Mouse (Mus musculus) intestine, embryonic 15.5 days (tissue): ENCODE data around the gene Cphx2. TPM values are rescaled to one million over a fixed set of nuclear protein-coding genes. Genes with fewer than 3 reads are reported as not detected.
"Not testable (repeated sequence)": the region's sequence is repeated elsewhere in the genome, so short reads cannot be mapped to it uniquely, and the experiment has no call there.

ENCODE experiments used
- ATAC-seq: fragments of 200-750 bp; cut with Nextera tagmentation; 2 replicates; pipeline ENCODE4 v1.8.0; 2017; ENCODE audit warnings: moderate TSS enrichment, moderate library complexity
- H3K27ac ChIP-seq: fragments of 300-500 bp; sonication (generic); 2 replicates; pipeline ENCODE4 v1.5.1; 2015; ENCODE audit warnings: mild to moderate bottlenecking, inconsistent platforms
- H3K27me3 ChIP-seq: fragments of 300-500 bp; sonication (generic); replicated peaks from 2 replicates; pipeline ENCODE4 v1.6.1; 2015; ENCODE audit warnings: inconsistent platforms
- H3K36me3 ChIP-seq: fragments of 300-500 bp; sonication (generic); 2 replicates; pipeline ENCODE4 v1.6.1; 2015; ENCODE audit warnings: inconsistent platforms
- H3K4me1 ChIP-seq: fragments of 300-500 bp; sonication (generic); replicated peaks from 2 replicates; pipeline ENCODE4 v1.6.1; 2015; ENCODE audit warnings: inconsistent platforms
- H3K4me2 ChIP-seq: fragments of 300-500 bp; sonication (generic); replicated peaks from 2 replicates; pipeline ENCODE4 v1.6.1; 2015; ENCODE audit warnings: mild to moderate bottlenecking, inconsistent platforms
- H3K4me3 ChIP-seq: fragments of 300-500 bp; sonication (generic); replicated peaks from 2 replicates; pipeline ENCODE4 v1.5.1; 2015; ENCODE audit warnings: inconsistent platforms
- H3K9ac ChIP-seq: fragments of 300-500 bp; sonication (generic); 2 replicates; pipeline ENCODE4 v1.6.1; 2015; ENCODE audit warnings: inconsistent platforms
- H3K9me3 ChIP-seq: fragments of 300-500 bp; sonication (generic); 2 replicates; pipeline ENCODE4 v1.6.1; 2016; ENCODE audit warnings: inconsistent platforms
- WGBS: fragments of 180-500 bp; shearing (Covaris S2); methylation state at CpG from one replicate; pipeline ENCODE4 v1.1.7; 2015; 5-methylcytosine and 5-hydroxymethylcytosine counted together
- polyA plus RNA-seq: library from polyadenylated mRNA; unstranded; fragments of >200 nt; fragmentation: Nextera tagmentation; extraction: Ambion mirVana; gene quantifications from 2 replicates; pipeline ENCODE4 v1.2.1, GENCODE M21; 2015

Gene Cphx2
- not detected in 2 replicates for polyA plus RNA-seq

DNA sequence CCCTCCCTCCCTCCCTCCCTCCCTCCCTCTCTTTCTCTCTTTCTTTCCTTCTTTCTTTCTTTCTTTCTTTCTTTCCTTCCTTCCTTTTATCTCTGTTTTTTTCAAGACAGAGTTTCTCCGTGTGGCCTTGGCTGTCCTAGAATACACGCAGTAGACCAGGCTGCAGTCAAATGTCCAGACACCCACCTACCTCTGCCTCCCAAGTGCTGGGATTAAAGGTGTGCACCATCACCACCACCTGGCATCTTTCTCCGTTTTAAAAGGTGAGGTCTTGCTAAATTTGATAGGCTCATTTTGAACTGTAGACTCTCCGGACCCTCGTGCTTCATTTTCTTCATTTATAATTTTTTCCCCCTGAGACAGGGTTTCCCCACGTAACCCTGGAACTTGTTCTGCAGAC lies at the start of gene Cphx2:
Cphx2 (plus strand) TSS at position 301 of the 400 bp plus-strand sequence.
- WGBS: no CpG with 5 or more reads among the region's 6 CpGs
- H3K9ac ChIP-seq, ATAC-seq: not testable (repeated sequence)

DNA sequence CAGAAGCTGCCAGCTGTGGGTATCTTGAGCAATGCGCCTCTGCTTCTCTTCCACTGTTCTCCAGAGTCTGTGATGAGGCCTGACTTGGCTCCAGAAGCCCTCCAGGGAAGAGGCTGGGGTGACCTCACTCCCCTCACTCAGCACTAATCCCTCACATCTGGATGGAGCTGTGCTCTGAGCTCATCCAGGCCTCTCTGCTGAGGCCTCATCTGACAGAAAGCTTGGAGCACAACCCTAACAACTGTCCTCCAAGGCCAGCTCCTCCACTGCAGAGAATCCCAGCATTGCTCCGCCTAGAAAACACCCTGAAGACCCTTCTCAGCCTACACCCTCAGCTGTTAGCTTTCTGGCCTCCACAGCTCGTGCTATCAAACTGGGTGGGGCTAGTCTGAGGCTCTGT lies 47.0 kb upstream of the Cphx2 start:
- not testable (repeated sequence) for H3K36me3 ChIP-seq, H3K4me2 ChIP-seq, H3K4me1 ChIP-seq, H3K27me3 ChIP-seq, H3K9ac ChIP-seq, H3K4me3 ChIP-seq, H3K27ac ChIP-seq, H3K9me3 ChIP-seq
- peak; percentile 47 for ATAC-seq
- no CpG with 5 or more reads among the region's 3 CpGs for WGBS

More for the DNA sequence above, at the start of gene Cphx2:
- H3K4me2 ChIP-seq, H3K9me3 ChIP-seq, H3K27me3 ChIP-seq, H3K27ac ChIP-seq, H3K4me3 ChIP-seq, H3K4me1 ChIP-seq, H3K36me3 ChIP-seq: not testable (repeated sequence)

DNA sequence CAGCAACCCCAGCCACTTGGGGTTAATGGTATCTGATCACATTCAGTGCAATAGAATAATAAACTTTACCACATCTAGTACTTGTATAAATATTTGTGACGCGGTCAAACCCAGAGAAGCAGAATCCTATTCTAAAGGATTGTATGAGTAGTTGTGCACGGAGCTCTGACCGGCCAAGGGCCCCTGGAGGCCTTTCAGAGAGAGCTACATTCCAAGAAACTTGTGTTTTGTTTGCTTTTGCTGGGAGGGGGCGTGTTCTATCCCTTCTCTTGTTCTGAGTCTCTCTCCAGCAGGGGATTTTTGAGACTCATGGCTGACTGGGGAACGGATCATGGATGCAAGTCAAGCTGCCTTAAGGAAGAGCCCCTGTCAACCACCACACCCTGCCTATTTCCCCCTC lies 45.9 kb upstream of the Cphx2 start:
- no CpG with 5 or more reads among the region's 6 CpGs for WGBS
- H3K9me3 ChIP-seq, H3K4me1 ChIP-seq, H3K27ac ChIP-seq, H3K4me2 ChIP-seq, H3K36me3 ChIP-seq, ATAC-seq, H3K27me3 ChIP-seq, H3K9ac ChIP-seq, H3K4me3 ChIP-seq: not testable (repeated sequence)

DNA sequence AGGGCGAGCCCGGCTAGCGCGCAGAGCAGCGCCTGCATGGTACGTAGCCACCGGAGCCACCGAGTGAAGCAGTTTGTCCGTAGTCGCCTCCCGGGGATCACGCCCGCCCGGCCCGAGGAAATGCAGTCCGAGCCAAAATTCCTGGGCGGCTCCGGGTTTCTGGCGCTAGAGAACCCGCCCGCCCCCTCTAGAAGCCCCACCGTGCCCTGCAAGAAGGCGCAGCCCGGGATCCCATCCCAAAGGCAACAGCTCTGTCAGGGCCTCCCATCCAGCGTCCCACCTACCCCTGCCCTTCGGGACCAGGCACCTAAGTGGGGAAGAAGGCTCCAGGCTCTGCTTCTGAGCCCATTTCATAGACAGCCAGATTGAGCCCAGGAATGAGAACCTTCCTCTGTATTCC lies 38.7 kb upstream of the Cphx2 start, which contains the start of gene Gm9780:
Gm9780 (minus strand) TSS at position 101 of the 400 bp plus-strand sequence.
- not testable (repeated sequence) for H3K36me3 ChIP-seq, H3K9ac ChIP-seq, H3K27ac ChIP-seq, H3K9me3 ChIP-seq, H3K4me3 ChIP-seq, H3K4me2 ChIP-seq, ATAC-seq, H3K27me3 ChIP-seq, H3K4me1 ChIP-seq
- no CpG with 5 or more reads among the region's 26 CpGs for WGBS

DNA sequence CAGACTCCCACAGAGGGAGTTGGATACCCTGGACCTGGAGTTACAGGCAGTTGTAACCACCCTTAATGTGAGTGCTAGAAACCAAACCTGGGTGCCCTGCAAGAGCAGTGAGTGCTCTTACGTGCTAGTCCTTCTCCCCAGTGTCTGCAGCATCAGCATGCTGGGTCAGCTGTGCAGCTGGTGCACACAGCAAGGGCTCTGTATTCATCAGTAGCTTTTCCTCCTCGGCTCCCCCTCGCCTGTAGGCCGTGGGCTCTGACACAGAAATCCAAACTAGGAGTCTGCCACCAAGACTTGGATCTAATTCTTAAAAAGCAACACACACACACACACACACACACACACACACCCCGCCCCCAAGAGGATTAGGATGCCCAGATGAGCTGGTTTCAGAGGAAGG lies 36.3 kb upstream of the Cphx2 start:
- H3K27ac ChIP-seq, H3K4me2 ChIP-seq, H3K4me3 ChIP-seq, H3K9ac ChIP-seq, H3K27me3 ChIP-seq, ATAC-seq, H3K36me3 ChIP-seq, H3K4me1 ChIP-seq, H3K9me3 ChIP-seq: not testable (repeated sequence)
- WGBS: no CpG with 5 or more reads among the region's 5 CpGs

DNA sequence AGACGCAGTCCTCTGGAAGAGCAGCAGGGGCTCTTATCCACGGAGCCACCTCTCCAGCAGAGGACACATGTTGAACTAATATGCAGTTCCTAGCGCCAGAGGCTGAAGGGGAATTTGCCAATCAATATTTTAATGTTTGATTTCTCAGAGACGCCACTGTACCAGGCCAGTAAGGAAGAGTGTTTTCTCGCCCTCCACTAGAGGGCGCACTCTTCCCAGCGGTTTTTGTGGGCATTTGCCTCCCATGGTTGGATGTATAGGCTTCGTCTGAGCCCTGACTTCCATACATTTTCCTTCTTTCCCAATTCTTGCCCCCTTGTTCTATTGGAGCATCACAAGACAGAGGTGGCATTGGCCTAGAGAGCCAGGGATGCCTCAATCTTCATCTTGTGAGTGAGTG lies 34.3 kb upstream of the Cphx2 start:
- not testable (repeated sequence) for ATAC-seq

DNA sequence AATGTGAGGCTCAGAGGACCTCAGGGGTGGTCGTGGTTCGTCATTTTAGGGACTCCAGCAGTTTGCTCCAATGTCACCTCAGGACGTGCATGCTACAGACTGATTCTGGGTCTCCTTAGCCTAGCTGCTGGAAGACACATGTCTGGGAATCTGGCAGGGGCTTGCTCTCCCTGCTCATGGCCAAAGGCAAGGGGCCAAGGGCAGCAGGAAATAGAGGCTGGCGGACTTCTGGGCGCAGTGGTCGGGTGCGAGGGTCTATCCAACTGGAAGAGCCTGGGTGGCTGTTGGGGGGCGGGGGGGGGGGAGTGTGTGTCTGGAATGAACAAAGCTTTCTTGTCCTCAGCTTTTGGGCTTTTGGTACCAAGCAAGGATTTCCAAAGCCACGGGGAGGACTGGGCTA lies 32.5 kb upstream of the Cphx2 start:
- not testable (repeated sequence) for ATAC-seq, H3K9ac ChIP-seq
- WGBS: no CpG with 5 or more reads among the region's 9 CpGs

More for the DNA sequence above, 34.3 kb upstream of the Cphx2 start:
- H3K27ac ChIP-seq, H3K4me2 ChIP-seq, H3K9me3 ChIP-seq, H3K9ac ChIP-seq, H3K4me1 ChIP-seq, H3K36me3 ChIP-seq, H3K4me3 ChIP-seq, H3K27me3 ChIP-seq: not testable (repeated sequence)
- no CpG with 5 or more reads among the region's 8 CpGs for WGBS

DNA sequence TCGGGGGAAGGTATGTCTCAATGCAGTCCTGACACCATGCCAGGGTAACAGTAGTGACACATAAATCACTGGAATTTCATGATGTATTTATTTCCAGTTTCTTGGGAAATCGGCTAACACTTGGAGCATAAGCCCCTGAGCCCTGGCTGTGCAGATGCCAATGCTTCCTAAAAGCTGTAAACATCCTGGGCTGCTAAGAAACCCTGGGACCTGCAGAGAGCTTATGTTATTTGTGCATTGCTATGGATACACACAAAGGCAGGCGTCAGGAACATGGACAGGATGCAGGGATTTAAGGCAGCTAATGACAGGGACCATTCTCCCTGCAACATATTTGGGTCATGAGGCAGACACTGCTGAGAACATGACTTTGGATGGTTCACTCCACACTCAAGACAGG lies 23.1 kb upstream of the Cphx2 start:
- not testable (repeated sequence) for H3K4me2 ChIP-seq, ATAC-seq
- WGBS: no CpG with 5 or more reads among the region's 3 CpGs

More for the DNA sequence above, 32.5 kb upstream of the Cphx2 start:
- not testable (repeated sequence) for H3K4me2 ChIP-seq, H3K4me1 ChIP-seq, H3K9me3 ChIP-seq, H3K27ac ChIP-seq, H3K4me3 ChIP-seq, H3K27me3 ChIP-seq, H3K36me3 ChIP-seq

DNA sequence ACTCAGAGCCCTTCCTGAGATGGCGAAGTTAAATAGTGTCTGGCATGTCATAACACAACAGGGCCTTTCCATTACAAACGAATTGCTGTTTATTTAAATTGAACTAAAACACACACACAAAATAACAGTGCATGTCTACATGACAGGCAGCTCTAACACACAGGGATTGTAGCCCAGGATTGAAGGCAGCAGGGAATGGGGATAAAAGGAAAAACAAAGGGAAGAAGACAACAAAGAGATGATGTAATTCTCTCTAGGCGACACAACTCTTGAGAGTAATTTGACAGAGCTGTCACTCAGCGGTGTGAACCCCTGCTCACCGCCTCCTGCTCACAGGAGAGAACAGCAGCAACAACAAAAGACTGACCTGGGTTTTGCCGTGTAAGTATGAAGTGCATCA lies 22.0 kb upstream of the Cphx2 start:
- ATAC-seq, H3K9ac ChIP-seq, H3K4me3 ChIP-seq, H3K4me2 ChIP-seq, H3K36me3 ChIP-seq, H3K27ac ChIP-seq, H3K4me1 ChIP-seq, H3K27me3 ChIP-seq, H3K9me3 ChIP-seq: not testable (repeated sequence)
- no CpG with 5 or more reads among the region's 6 CpGs for WGBS

More for the DNA sequence above, 23.1 kb upstream of the Cphx2 start:
- not testable (repeated sequence) for H3K4me3 ChIP-seq, H3K27me3 ChIP-seq, H3K27ac ChIP-seq, H3K4me1 ChIP-seq, H3K9ac ChIP-seq, H3K36me3 ChIP-seq, H3K9me3 ChIP-seq

DNA sequence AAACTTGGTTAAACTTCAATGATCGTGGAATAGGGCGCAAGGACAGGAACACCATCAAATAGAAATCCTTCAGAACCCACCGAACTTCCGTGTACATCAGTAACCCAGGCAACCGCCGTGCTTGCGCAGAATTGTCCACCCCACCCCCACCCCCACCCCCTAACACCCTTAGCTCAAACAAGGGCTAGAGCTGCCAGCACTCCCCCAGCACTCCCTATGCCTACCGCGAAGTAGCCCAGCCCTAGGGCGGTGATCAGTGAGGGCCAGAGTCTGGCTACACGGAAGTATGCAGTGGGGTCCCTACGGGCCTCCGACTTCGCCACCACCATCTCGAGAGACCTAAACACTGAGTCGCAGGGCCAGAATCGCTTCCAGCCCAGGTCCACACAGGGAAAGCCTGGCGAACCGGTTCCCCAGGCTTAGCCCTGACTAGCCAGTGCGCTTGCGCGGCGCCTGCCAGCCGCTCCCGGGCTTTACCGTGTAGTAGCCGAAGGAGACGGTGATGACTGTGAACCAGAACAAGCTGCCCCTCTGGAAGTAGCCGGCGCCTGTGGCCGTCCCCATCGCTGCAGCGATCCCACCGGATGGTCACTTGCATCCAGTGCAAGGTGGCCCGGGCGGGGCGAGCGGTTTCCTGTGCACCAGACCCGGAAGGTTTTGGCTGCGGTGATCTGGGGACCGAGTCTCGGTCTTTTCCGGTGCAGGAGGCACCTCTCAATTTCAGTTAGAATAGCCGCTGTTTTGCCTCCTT lies 14.6 kb upstream of the Cphx2 start:
- H3K4me3 ChIP-seq, H3K27me3 ChIP-seq, H3K4me1 ChIP-seq, H3K36me3 ChIP-seq, H3K9me3 ChIP-seq, H3K4me2 ChIP-seq, H3K9ac ChIP-seq, H3K27ac ChIP-seq: not testable (repeated sequence)
- WGBS: no CpG with 5 or more reads among the region's 44 CpGs
- peak; percentile 96 for ATAC-seq

DNA sequence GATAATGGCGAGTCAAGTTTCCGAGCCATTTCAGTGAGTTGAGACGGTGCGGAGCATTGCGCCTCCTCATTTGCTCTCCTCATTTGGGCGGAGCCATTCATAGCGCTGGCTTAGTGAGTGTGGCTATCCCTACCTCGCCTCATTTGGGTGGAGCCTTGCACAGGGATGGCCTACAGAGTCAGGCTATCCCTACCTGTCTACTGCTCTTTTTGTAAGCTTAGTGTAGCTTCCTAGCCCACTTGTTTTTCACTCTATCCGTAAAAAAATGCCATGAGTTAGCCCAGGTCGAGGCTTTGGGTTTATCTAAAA lies 14.0 kb upstream of the Cphx2 start, which contains the start of gene Tmem254c:
Tmem254c (minus strand) TSS at position 31 of the 309 bp plus-strand sequence.
- H3K27ac ChIP-seq, H3K4me1 ChIP-seq, H3K9ac ChIP-seq, H3K4me3 ChIP-seq, H3K9me3 ChIP-seq, H3K4me2 ChIP-seq, H3K27me3 ChIP-seq, H3K36me3 ChIP-seq: not testable (repeated sequence)
- peak; percentile 95 for ATAC-seq
- WGBS: no CpG with 5 or more reads among the region's 10 CpGs

DNA sequence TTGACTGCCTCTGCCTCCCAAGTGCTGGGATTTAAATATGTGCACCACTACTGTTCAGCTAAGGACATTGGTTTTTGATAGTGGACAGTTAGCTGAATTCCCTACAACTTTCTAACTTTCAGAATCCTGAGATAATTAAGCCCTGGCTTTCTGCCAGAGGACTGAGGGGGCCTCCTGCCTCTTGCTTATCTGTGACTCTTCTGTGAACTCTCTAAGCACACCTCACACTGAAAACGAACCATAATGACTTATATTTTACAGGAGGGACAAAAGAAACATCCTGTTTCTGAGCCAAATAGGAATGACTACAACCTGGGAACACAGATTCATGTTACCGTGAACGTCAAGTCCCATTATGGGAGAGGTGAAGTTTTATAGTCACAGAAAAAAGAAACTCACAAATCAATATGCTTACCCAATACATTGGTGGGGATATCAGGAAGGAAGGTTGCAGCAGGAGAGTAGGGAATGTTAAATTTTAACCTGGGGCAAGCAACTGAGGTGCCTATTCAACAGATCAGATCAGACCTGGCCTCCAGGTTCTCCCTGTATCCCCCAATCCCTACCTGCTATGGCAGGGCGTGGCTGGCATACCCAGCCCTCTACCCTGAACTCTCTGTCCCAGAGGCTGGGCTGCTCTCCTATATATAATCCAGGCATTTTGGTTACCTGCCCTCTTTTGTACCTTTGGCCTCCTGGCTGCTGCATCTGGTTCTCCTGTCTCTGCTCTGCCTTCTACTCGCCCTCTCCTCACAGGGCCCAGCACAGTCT lies 4.5 kb upstream of the Cphx2 start:
- not testable (repeated sequence) for H3K27me3 ChIP-seq, H3K36me3 ChIP-seq, H3K4me3 ChIP-seq, H3K4me1 ChIP-seq, H3K9ac ChIP-seq, H3K9me3 ChIP-seq, H3K4me2 ChIP-seq, H3K27ac ChIP-seq
- WGBS: no CpG with 5 or more reads among the region's 5 CpGs
- peak; percentile 96 for ATAC-seq

DNA sequence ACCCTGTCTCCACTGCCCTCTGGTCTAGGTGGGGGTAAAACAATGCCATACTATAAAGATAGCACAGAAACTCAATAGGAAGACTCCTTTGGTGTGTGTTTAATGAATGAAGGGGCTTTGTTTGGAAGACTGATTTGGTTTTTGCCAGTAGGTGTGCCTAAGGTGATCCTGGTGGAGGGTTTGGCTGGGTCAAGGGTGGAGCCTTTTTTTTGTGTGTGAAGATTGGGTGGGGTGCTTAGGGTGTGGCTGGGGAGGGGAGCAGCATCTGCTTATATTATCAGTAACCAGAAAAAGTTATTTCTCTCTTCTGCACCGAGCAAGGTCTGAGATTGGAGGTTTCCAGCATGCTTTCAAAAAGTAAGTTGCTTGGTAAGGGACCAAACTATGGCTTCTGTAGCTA lies 681 bp downstream of the Cphx2 start, which contains the start of gene Cphx3:
Cphx3 (plus strand) TSS at position 301 of the 400 bp plus-strand sequence.
- H3K9ac ChIP-seq, H3K27me3 ChIP-seq, H3K4me1 ChIP-seq, H3K4me2 ChIP-seq, H3K27ac ChIP-seq, ATAC-seq, H3K4me3 ChIP-seq, H3K9me3 ChIP-seq, H3K36me3 ChIP-seq: not testable (repeated sequence)
- WGBS: no CpG with 5 or more reads among the region's 1 CpGs
